Mouse (Mus musculus) lung, postnatal 0 days (tissue): Measurements from ENCODE around the gene Mast4. TPM values are rescaled to one million over a fixed set of nuclear protein-coding genes. Genes with fewer than 3 reads are reported as not detected.
"Not testable (repeated sequence)": the region's sequence is repeated elsewhere in the genome, so short reads cannot be mapped to it uniquely, and the experiment has no call there.

Experiments
- ATAC-seq: fragments of 200-750 bp; cut with Nextera tagmentation; 2 replicates; pipeline ENCODE4 v1.8.0; 2017; ENCODE audit warnings: moderate library complexity
- DNase-seq: peaks from one replicate; pipeline ENCODE4 v3.0.0-alpha.2; 2016; ENCODE audit warnings: low spot score
- H3K27ac ChIP-seq: fragments of 300-500 bp; sonication (generic); 2 replicates; pipeline ENCODE4 v1.5.1; 2014; ENCODE audit warnings: antibody characterized with exemption, mild to moderate bottlenecking, low read length, mixed read lengths
- H3K27me3 ChIP-seq: fragments of 300-500 bp; sonication (generic); replicated peaks from 2 replicates; pipeline ENCODE4 v1.6.1; 2014; ENCODE audit warnings: low read length, mixed read lengths; ENCODE audit not compliant: insufficient read depth
- H3K36me3 ChIP-seq: fragments of 300-500 bp; sonication (generic); 2 replicates; pipeline ENCODE4 v1.6.1; 2014; ENCODE audit warnings: low read length, mixed read lengths; ENCODE audit not compliant: insufficient read depth
- H3K4me1 ChIP-seq: fragments of 300-500 bp; sonication (generic); 2 replicates; pipeline ENCODE4 v1.6.1; 2014; ENCODE audit warnings: antibody characterized with exemption, low read depth, low read length, mixed read lengths; ENCODE audit not compliant: insufficient read depth
- H3K4me2 ChIP-seq: fragments of 300-500 bp; sonication (generic); replicated peaks from 2 replicates; pipeline ENCODE4 v1.6.1; 2014; ENCODE audit warnings: low read depth, mild to moderate bottlenecking, low read length, moderate library complexity, mixed read lengths
- H3K4me3 ChIP-seq: fragments of 300-500 bp; sonication (generic); 2 replicates; pipeline ENCODE4 v1.5.1; 2014; ENCODE audit warnings: low read depth, low read length
- H3K9ac ChIP-seq: fragments of 300-500 bp; sonication (generic); replicated peaks from 2 replicates; pipeline ENCODE4 v1.6.1; 2014; ENCODE audit warnings: low read depth, mild to moderate bottlenecking
- H3K9me3 ChIP-seq: fragments of 300-500 bp; sonication (generic); 2 replicates; pipeline ENCODE4 v1.6.1; 2016; ENCODE audit warnings: low read length, mixed read lengths
- CTCF ChIP-seq: IDR thresholded peaks from 2 replicates; pipeline ENCODE4 v1.5.1; 2016; ENCODE audit warnings: antibody characterized with exemption, mild to moderate bottlenecking
- EP300 ChIP-seq: IDR thresholded peaks from 2 replicates; pipeline ENCODE4 v1.6.1; 2016; ENCODE audit warnings: antibody characterized with exemption, mild to moderate bottlenecking, control low read depth
- WGBS: fragments of 180-500 bp; shearing (Covaris S2); extraction: QIAGEN DNeasy Blood & Tissue Kit; methylation state at CpG from one replicate; pipeline ENCODE4 v1.1.7; 2014; 5-methylcytosine and 5-hydroxymethylcytosine counted together
- polyA plus RNA-seq: library from polyadenylated mRNA; unstranded; fragments of >200 nt; fragmentation: Nextera tagmentation; extraction: Ambion mirVana; gene quantifications from 2 replicates; pipeline ENCODE4 v1.2.1, GENCODE M21; 2015

Mast4 gene
- polyA plus RNA-seq: 15.5 and 17.8 TPM in 2 replicates

GRCm38 (mm10) chr13:103334392-103334686, at the start of gene Mast4:
Gene Mast4 (minus strand): TSS chr13:103334497.
- peaks cover 10% of the 10 kb centered on the region; the same call in 1 of the 2 replicates for H3K4me1 ChIP-seq
- TF ChIP-seq EP300 (no peak), CTCF (no peak)
- peak within 1 kb of the TSS; percentile 27; the same call in 1 of the 2 replicates for H3K9ac ChIP-seq
- H3K27me3 ChIP-seq: peaks cover 15% of the 10 kb centered on the region
- no peak within 1 kb of the TSS for H3K27ac ChIP-seq
- no peaks in the 10 kb centered on the region for H3K9me3 ChIP-seq
- peak; percentile 79 for DNase-seq
- H3K4me2 ChIP-seq: peak within 1 kb of the TSS; percentile 99
- H3K36me3 ChIP-seq: no peaks in the 10 kb centered on the region
- peak; percentile 99 for ATAC-seq
- WGBS: 0% methylated on average over 43 of the region's 44 CpGs
- peak within 1 kb of the TSS; percentile 63 for H3K4me3 ChIP-seq

DNA sequence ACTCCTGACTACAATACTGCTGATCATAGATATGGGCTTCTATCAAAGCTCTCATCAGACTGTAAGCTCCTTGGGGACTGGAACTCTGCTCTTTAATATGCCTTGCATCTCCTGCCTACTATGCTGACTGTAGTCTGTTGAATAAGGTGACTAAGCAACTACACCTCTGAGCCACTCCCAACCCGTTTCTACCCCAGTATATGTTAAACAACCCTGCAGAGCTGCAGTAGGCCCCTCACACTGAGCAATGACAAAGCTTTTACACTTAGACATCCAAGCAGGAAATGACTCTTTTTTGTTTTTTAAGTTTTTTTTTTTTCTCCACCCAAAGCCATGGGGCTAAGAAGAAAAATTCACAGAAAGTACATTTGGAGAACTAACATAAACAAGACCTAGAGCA, 40.2 kb upstream of the Mast4 start:
- Histone ChIP-seq H3K9me3 (no peaks in the 10 kb centered on the region), H3K9ac (no peak overlapping the region), H3K36me3 (no peaks in the 10 kb centered on the region), H3K27me3 (no peaks in the 10 kb centered on the region), H3K4me3 (no peak overlapping the region), H3K4me1 (no peaks in the 10 kb centered on the region), H3K4me2 (no peak overlapping the region), H3K27ac (no peak overlapping the region)
- WGBS: 40% methylated on average over 1 of the region's 1 CpGs
- DNase-seq (no peak), ATAC-seq (no peak)
- TF ChIP-seq CTCF: no peak
- TF ChIP-seq EP300: no peak

DNA sequence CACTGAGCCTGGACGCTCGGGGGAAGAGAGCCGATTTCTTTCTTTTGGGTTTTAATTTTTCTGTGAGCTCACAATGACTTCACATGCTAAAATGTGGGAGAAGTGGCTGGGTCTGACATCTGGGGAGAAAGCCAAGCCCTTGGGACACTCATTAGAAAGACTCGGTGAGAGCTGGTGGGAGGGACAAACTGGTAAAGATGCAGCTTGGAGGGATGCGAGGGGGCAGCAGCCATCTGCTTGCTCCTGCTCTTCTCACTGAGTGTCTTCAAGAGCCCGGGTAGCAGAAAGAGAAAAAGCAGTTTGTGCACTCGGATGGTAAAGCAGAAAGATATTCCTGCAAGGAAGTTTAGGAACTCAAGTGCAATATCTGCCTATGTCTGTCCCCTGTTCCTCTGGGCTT, 34.9 kb upstream of the Mast4 start:
- H3K36me3 ChIP-seq: no peaks in the 10 kb centered on the region
- no peak overlapping the region for H3K4me2 ChIP-seq
- WGBS: 73% methylated on average over 7 of the region's 7 CpGs
- H3K9ac ChIP-seq: no peak overlapping the region
- H3K9me3 ChIP-seq: no peaks in the 10 kb centered on the region
- TF ChIP-seq EP300: no peak
- no peak for TF ChIP-seq CTCF
- H3K4me3 ChIP-seq: no peak overlapping the region
- DNase-seq (no peak), ATAC-seq (no peak)
- H3K4me1 ChIP-seq: no peaks in the 10 kb centered on the region
- H3K27ac ChIP-seq: no peak overlapping the region
- H3K27me3 ChIP-seq: no peaks in the 10 kb centered on the region

GRCm38 (mm10) chr13:103363181-103363580, 28.9 kb upstream of the Mast4 start:
- H3K9ac ChIP-seq: no peak overlapping the region
- no peaks in the 10 kb centered on the region for H3K27me3 ChIP-seq
- 78% methylated on average over 10 of the region's 10 CpGs for WGBS
- H3K4me2 ChIP-seq: no peak overlapping the region
- no peak overlapping the region for H3K27ac ChIP-seq
- TF ChIP-seq CTCF (no peak), EP300 (no peak)
- H3K4me1 ChIP-seq: no peaks in the 10 kb centered on the region
- ATAC-seq (no peak), DNase-seq (no peak)
- no peaks in the 10 kb centered on the region for H3K36me3 ChIP-seq
- no peaks in the 10 kb centered on the region for H3K9me3 ChIP-seq
- H3K4me3 ChIP-seq: no peak overlapping the region

GRCm38 (mm10) chr13:103357415-103357814, 23.1 kb upstream of the Mast4 start:
- not testable (repeated sequence) for H3K4me2 ChIP-seq, H3K27me3 ChIP-seq, H3K27ac ChIP-seq, H3K36me3 ChIP-seq, H3K4me1 ChIP-seq, ATAC-seq, H3K9me3 ChIP-seq, H3K9ac ChIP-seq, DNase-seq, H3K4me3 ChIP-seq
- 92% methylated on average over 16 of the region's 16 CpGs for WGBS

DNA sequence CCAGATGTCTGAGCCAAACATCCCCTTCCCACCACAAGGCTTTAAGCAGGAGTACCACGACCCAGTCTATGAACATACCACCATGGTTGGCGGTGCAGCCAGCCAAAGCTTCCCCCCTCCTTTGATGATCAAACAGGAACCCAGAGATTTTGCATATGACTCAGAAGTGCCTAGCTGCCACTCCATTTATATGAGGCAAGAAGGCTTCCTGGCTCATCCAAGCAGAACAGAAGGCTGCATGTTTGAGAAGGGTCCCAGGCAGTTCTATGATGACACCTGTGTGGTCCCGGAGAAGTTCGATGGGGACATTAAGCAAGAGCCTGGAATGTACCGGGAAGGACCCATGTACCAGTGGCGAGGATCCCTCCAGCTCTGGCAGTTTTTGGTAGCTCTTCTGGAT, 22.6 kb upstream of the Mast4 start:
- not testable (repeated sequence) for H3K9ac ChIP-seq, H3K4me3 ChIP-seq, H3K27me3 ChIP-seq, H3K4me1 ChIP-seq, DNase-seq, H3K9me3 ChIP-seq, ATAC-seq, H3K27ac ChIP-seq, H3K4me2 ChIP-seq, H3K36me3 ChIP-seq
- 94% methylated on average over 4 of the region's 6 CpGs for WGBS

- H3K4me1 ChIP-seq: no peaks in the 10 kb centered on the region
- no peaks in the 10 kb centered on the region for H3K27me3 ChIP-seq
- no peak for TF ChIP-seq EP300
- no peak for TF ChIP-seq CTCF
- H3K27ac ChIP-seq: no peak overlapping the region
- ATAC-seq (no peak), DNase-seq (no peak)
- H3K36me3 ChIP-seq: no peaks in the 10 kb centered on the region
- no peak overlapping the region for H3K9ac ChIP-seq
- no peak overlapping the region for H3K4me3 ChIP-seq
- no peaks in the 10 kb centered on the region for H3K9me3 ChIP-seq
- 59% methylated on average over 3 of the region's 3 CpGs for WGBS
- no peak overlapping the region for H3K4me2 ChIP-seq
These were observed 20.4 kb upstream of the Mast4 start for GRCm38 (mm10) chr13:103354737-103355136.
